Comparison of ENCODE assay signal across 8 mouse cellular contexts in the genomic region with DNA sequence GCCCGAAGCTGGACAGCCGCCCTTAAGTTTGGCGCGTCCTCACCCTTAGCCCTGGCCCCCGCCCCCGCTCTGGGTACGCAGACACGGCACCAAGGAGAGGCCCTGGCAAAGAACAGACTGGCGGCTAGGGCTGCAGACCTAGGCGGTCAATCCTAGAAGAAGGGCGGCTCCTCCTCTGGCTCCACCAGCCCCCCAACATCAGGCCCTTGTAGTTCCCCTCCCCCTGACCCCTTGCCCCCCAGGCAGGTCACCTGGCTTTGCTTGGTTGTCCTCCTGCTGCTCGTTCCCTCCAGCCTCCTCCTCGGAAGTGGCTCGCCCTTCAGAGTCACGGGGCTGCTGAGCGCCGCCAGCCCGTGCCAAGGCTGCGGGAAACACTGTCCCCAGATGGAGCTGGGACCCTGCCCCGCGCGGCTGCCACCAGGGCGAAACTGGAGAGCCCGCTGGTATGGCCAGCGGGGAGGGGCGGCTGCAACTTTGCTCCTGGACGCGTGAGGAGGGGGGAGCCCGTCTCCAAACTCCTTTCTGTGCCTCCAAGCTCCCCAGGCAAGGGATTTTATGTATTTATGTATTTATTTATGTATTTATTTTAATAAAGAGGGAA. TPM values are rescaled to one million over a fixed set of nuclear protein-coding genes. Genes with fewer than 3 reads are reported as not detected.
DNase-seq lines count a peak whose midpoint lies in the region; ATAC-seq and TF ChIP-seq lines count a peak whose summit lies in the region.

No protein-coding gene starts in this region.

- DNase-seq in adrenal gland, adult 2 months, result peak; percentile 73
- peak; percentile 27 to 29 for DNase-seq in cerebellum, adult 18-20 months
- DNase-seq in gastrocnemius, adult 2 months, result peak; percentile 77
- no peak for DNase-seq in liver, embryonic 14.5 days (ENCODE audit: low read depth in 3 of 3, low spot score in 3 of 3)
- no peak for DNase-seq in layer of hippocampus, postnatal 14 days (ENCODE audit: low spot score in 2 of 2)

- H3K9ac ChIP-seq in hindbrain, embryonic 15.5 days, result peak overlapping the region; percentile 49
- H3K9ac ChIP-seq in liver, embryonic 14.5 days (replicated peaks), result peak overlapping the region; percentile 5
- peak overlapping the region; percentile 45 for H3K9ac ChIP-seq in neural tube, embryonic 12.5 days

- no peaks in the 10 kb centered on the region for H3K4me1 ChIP-seq in hindbrain, embryonic 15.5 days (replicated peaks)
- peaks cover 0 to 7% of the 10 kb centered on the region in 2 experiments; a peak in 2 of 4 replicates for H3K4me1 ChIP-seq in liver, embryonic 14.5 days (replicated peaks; ENCODE audit: control insufficient read depth in 2 of 2, insufficient read depth in 2 of 2, low read length in 1 of 2)
- H3K4me1 ChIP-seq in neural tube, embryonic 12.5 days, result no peaks in the 10 kb centered on the region

- peak overlapping the region; percentile 66 for H3K4me2 ChIP-seq in hindbrain, embryonic 15.5 days
- H3K4me2 ChIP-seq in liver, embryonic 14.5 days (ENCODE audit: low read depth), result peak overlapping the region; percentile 67
- peak overlapping the region; percentile 72 for H3K4me2 ChIP-seq in neural tube, embryonic 12.5 days (replicated peaks)

- TF ChIP-seq EP300 in liver, embryonic 14.5 days (IDR thresholded peaks at IDR 0.05; ENCODE audit: low read depth), result no peak

- no peaks in the 10 kb centered on the region for H3K27me3 ChIP-seq in hindbrain, embryonic 15.5 days
- H3K27me3 ChIP-seq in liver, embryonic 14.5 days (ENCODE audit: control insufficient read depth, insufficient read depth, low read length), result no peaks in the 10 kb centered on the region; the same call in 1 of the 2 replicates
- H3K27me3 ChIP-seq in neural tube, embryonic 12.5 days (replicated peaks), result no peaks in the 10 kb centered on the region

- H3K36me3 ChIP-seq in hindbrain, embryonic 15.5 days, result no peaks in the 10 kb centered on the region
- no peaks in the 10 kb centered on the region for H3K36me3 ChIP-seq in liver, embryonic 14.5 days (replicated peaks; ENCODE audit: control insufficient read depth, insufficient read depth, low read depth)
- no peaks in the 10 kb centered on the region for H3K36me3 ChIP-seq in neural tube, embryonic 12.5 days

- no peaks in the 10 kb centered on the region for H3K9me3 ChIP-seq in hindbrain, embryonic 15.5 days
- no peaks in the 10 kb centered on the region for H3K9me3 ChIP-seq in liver, embryonic 14.5 days (ENCODE audit: control insufficient read depth, low read length)
- H3K9me3 ChIP-seq in neural tube, embryonic 12.5 days, result no peaks in the 10 kb centered on the region

- intact Hi-C loops in gastrocnemius, adult 2 months (cut with DNase I), result loop anchor here (5.0 kb wide), 1 partner anchor 39 kb away; no protein-coding TSS in a partner anchor

- H3K27ac ChIP-seq in gastrocnemius, adult 2 months, result peak overlapping the region; percentile 88
- H3K27ac ChIP-seq in hindbrain, embryonic 15.5 days (replicated peaks), result no peak overlapping the region
- H3K27ac ChIP-seq in liver, embryonic 14.5 days, result no peak overlapping the region
- H3K27ac ChIP-seq in neural tube, embryonic 12.5 days, result no peak overlapping the region

- 25% methylated on average over 29 of the region's 29 CpGs for WGBS in hindbrain, embryonic 15.5 days
- 14% methylated on average over 29 of the region's 29 CpGs for WGBS in liver, embryonic 14.5 days (ENCODE audit: insufficient replicate concordance)
- 20% methylated on average over 29 of the region's 29 CpGs for WGBS in neural tube, embryonic 12.5 days

- H3K4me3 ChIP-seq in gastrocnemius, adult 2 months, result peak overlapping the region; percentile 79
- H3K4me3 ChIP-seq in hindbrain, embryonic 15.5 days, result peak overlapping the region; percentile 40
- H3K4me3 ChIP-seq in liver, embryonic 14.5 days (ENCODE audit: insufficient read depth in 1 of 2, low read depth in 2 of 2, low read length in 2 of 2), result peak overlapping the region; percentile 48 to 51
- H3K4me3 ChIP-seq in neural tube, embryonic 12.5 days, result peak overlapping the region; percentile 41

- ATAC-seq in hindbrain, embryonic 15.5 days (ENCODE audit: low FRiP score, low read depth), result peak; percentile 82
- ATAC-seq in liver, embryonic 14.5 days (ENCODE audit: insufficient read depth), result peak; percentile 37; the same call in 1 of the 2 replicates
- peak; percentile 87 for ATAC-seq in neural tube, embryonic 12.5 days (ENCODE audit: low FRiP score, low read depth)
- ATAC-seq in erythroid progenitor cell, adult 5-6 weeks (replicated peaks; ENCODE audit: low FRiP score, poor library complexity, severe bottlenecking), result no peak

- no peak; the same call in 1 of the 2 replicates for TF ChIP-seq CTCF in gastrocnemius, adult 2 months (IDR thresholded peaks at IDR 0.05)
- TF ChIP-seq CTCF in liver, embryonic 14.5 days (IDR thresholded peaks at IDR 0.05; ENCODE audit: low read depth), result no peak

RNA-seq across cellular contexts. Expression of a gene that starts 12.6 kb away (rescaled TPM):
- 10 to 100 TPM; 33.3 to 38.2 TPM for total RNA-seq in adrenal gland, adult 2 months (2021)
- polyA plus RNA-seq in adrenal gland, adult 2 months (2012; rRNA removed), result 7.1 and 9.4 TPM in 2 replicates
- total RNA-seq in gastrocnemius, adult 2 months (2021), result 10 to 100 TPM; 46.0 to 71.8 TPM
- polyA plus RNA-seq in hindbrain, embryonic 15.5 days (2015; fragmentation: Nextera tagmentation; extraction: Ambion mirVana), result 5.1 and 8.4 TPM in 2 replicates
- 3.2 and 4.7 TPM in 2 replicates for polyA plus RNA-seq in liver, embryonic 14.5 days (2012; rRNA removed)
- polyA plus RNA-seq in liver, embryonic 14.5 days (2014; fragmentation: Nextera tagmentation; extraction: Ambion mirVana), result 5.1 and 7.0 TPM in 2 replicates
- 5.8 and 7.5 TPM in 2 replicates for polyA plus RNA-seq in neural tube, embryonic 12.5 days (2016; fragmentation: Nextera tagmentation; extraction: Ambion mirVana)
- 32.8 and 46.5 TPM in 2 replicates for total RNA-seq in erythroid progenitor cell, adult 5-6 weeks (2015; ENCODE audit: low replicate concordance)
- total RNA-seq in erythroid progenitor cell, adult 5-6 weeks (2017; ENCODE audit: low replicate concordance), result 17.8 and 29.4 TPM in 2 replicates
- 10 to 100 TPM; 30.4 to 31.4 TPM for total RNA-seq in layer of hippocampus, postnatal 14 days (2021)

Comparison
In these comparisons a context has a peak if more than half of its experiments do, and no peak if none do; other contexts are left out.
1. DNase-seq: peak in adrenal gland, adult 2 months (single experiment), cerebellum, adult 18-20 months (2 of 2) and gastrocnemius, adult 2 months (single experiment); none in liver, embryonic 14.5 days (0 of 3) and layer of hippocampus, postnatal 14 days (0 of 2).
2. Peak in every context shown above with its lines, with median percentiles within 50 percentile points of each other: H3K4me3 ChIP-seq, H3K4me2 ChIP-seq and H3K9ac ChIP-seq.